Mouse (Mus musculus) hindbrain, embryonic 13.5 days (tissue): ENCODE results near the gene Teddm2. TPM values are rescaled to one million over a fixed set of nuclear protein-coding genes. Genes with fewer than 3 reads are reported as not detected.
A peak's percentile ranks its signal among the peaks of the same experiment; 100 is the strongest.
"Not testable (repeated sequence)": the region's sequence is repeated elsewhere in the genome, so short reads cannot be mapped to it uniquely, and the experiment has no call there.

Experiments used
- ATAC-seq: fragments of 200-750 bp; cut with Nextera tagmentation; 2 replicates; pipeline ENCODE4 v1.8.0; 2017; ENCODE audit warnings: moderate TSS enrichment; ENCODE audit not compliant: low FRiP score
- H3K27ac ChIP-seq: fragments of 300-500 bp; sonication (generic); 2 replicates; pipeline ENCODE4 v1.5.1; 2015; ENCODE audit warnings: inconsistent platforms, mild to moderate bottlenecking, moderate library complexity
- H3K27me3 ChIP-seq: fragments of 300-500 bp; sonication (generic); 2 replicates; pipeline ENCODE4 v1.6.1; 2015; ENCODE audit warnings: mild to moderate bottlenecking, inconsistent platforms
- H3K36me3 ChIP-seq: fragments of 300-500 bp; sonication (generic); 2 replicates; pipeline ENCODE4 v1.6.1; 2015; ENCODE audit warnings: mild to moderate bottlenecking, inconsistent platforms
- H3K4me1 ChIP-seq: fragments of 300-500 bp; sonication (generic); replicated peaks from 2 replicates; pipeline ENCODE4 v1.6.1; 2015; ENCODE audit warnings: inconsistent platforms
- H3K4me2 ChIP-seq: fragments of 300-500 bp; sonication (generic); 2 replicates; pipeline ENCODE4 v1.6.1; 2015; ENCODE audit warnings: inconsistent platforms, mild to moderate bottlenecking, moderate library complexity
- H3K4me3 ChIP-seq: fragments of 300-500 bp; sonication (generic); 2 replicates; pipeline ENCODE4 v1.5.1; 2015; ENCODE audit warnings: mild to moderate bottlenecking, inconsistent platforms
- H3K9ac ChIP-seq: fragments of 300-500 bp; sonication (generic); 2 replicates; pipeline ENCODE4 v1.6.1; 2015; ENCODE audit warnings: mild to moderate bottlenecking, inconsistent platforms
- H3K9me3 ChIP-seq: fragments of 300-500 bp; sonication (generic); 2 replicates; pipeline ENCODE4 v1.6.1; 2016; ENCODE audit warnings: inconsistent platforms
- WGBS: fragments of 180-500 bp; shearing (Covaris S2); methylation state at CpG from one replicate; pipeline ENCODE4 v1.1.7; 2015; 5-methylcytosine and 5-hydroxymethylcytosine counted together
- polyA plus RNA-seq: library from polyadenylated mRNA; unstranded; fragments of >200 nt; fragmentation: Nextera tagmentation; extraction: Ambion mirVana; gene quantifications from 2 replicates; pipeline ENCODE4 v1.2.1, GENCODE M21; 2015

Gene Teddm2
- polyA plus RNA-seq, 1 experiment from 2014 or later = 0.96 TPM

- not testable (repeated sequence) for H3K36me3 ChIP-seq, H3K9ac ChIP-seq, H3K4me2 ChIP-seq, H3K27ac ChIP-seq, H3K4me3 ChIP-seq, H3K9me3 ChIP-seq, ATAC-seq, H3K27me3 ChIP-seq, H3K4me1 ChIP-seq
- WGBS = 87% methylated on average over 7 of the region's 7 CpGs
Measured at GRCm38 (mm10) chr1:153852696-153853095, 47.3 kb downstream of the Teddm2 start.

- Histone ChIP-seq H3K9me3 (no peaks in the 10 kb centered on the region), H3K9ac (no peak overlapping the region), H3K4me1 (no peaks in the 10 kb centered on the region), H3K4me2 (no peak overlapping the region), H3K27me3 (no peaks in the 10 kb centered on the region), H3K27ac (no peak overlapping the region), H3K4me3 (no peak overlapping the region), H3K36me3 (no peaks in the 10 kb centered on the region)
- 30% methylated on average over 6 of the region's 6 CpGs for WGBS
- ATAC-seq = peak; percentile 66; the same call in 1 of the 2 replicates
Measured at GRCm38 (mm10) chr1:153846867-153847266, 53.2 kb downstream of the Teddm2 start.

- Histone ChIP-seq H3K27me3 (no peaks in the 10 kb centered on the region), H3K9me3 (no peaks in the 10 kb centered on the region), H3K4me2 (no peak overlapping the region), H3K9ac (no peak overlapping the region), H3K4me1 (no peaks in the 10 kb centered on the region), H3K4me3 (no peak overlapping the region), H3K27ac (no peak overlapping the region), H3K36me3 (no peaks in the 10 kb centered on the region)
- no peak for ATAC-seq
- WGBS = 86% methylated on average over 7 of the region's 7 CpGs
Measured at GRCm38 (mm10) chr1:153846420-153846819, 53.6 kb downstream of the Teddm2 start.

GRCm38 (mm10) chr1:153844042-153844441 is 56.0 kb downstream of the Teddm2 start, which contains the start of gene Rgsl1:
Gene Rgsl1, minus strand, starts transcription at chr1:153844142.
- no peak within 1 kb of the TSS for H3K4me2 ChIP-seq
- no peaks in the 10 kb centered on the region for H3K9me3 ChIP-seq
- H3K4me3 ChIP-seq = no peak within 1 kb of the TSS
- H3K9ac ChIP-seq = no peak within 1 kb of the TSS
- H3K36me3 ChIP-seq = no peaks in the 10 kb centered on the region
- no peaks in the 10 kb centered on the region for H3K27me3 ChIP-seq
- no peak within 1 kb of the TSS for H3K27ac ChIP-seq
- no peak for ATAC-seq
- no peaks in the 10 kb centered on the region for H3K4me1 ChIP-seq
- 94% methylated on average over 8 of the region's 8 CpGs for WGBS

- H3K9ac ChIP-seq = no peak overlapping the region
Measured at GRCm38 (mm10) chr1:153842121-153842740, 57.8 kb downstream of the Teddm2 start.

GRCm38 (mm10) chr1:153836036-153836435 is 64.0 kb downstream of the Teddm2 start:
- no peak overlapping the region for H3K4me3 ChIP-seq
- no peaks in the 10 kb centered on the region for H3K36me3 ChIP-seq
- no peak overlapping the region for H3K4me2 ChIP-seq
- 88% methylated on average over 4 of the region's 4 CpGs for WGBS
- H3K4me1 ChIP-seq = no peaks in the 10 kb centered on the region
- H3K9ac ChIP-seq = no peak overlapping the region
- no peaks in the 10 kb centered on the region for H3K9me3 ChIP-seq
- ATAC-seq = no peak
- H3K27ac ChIP-seq = no peak overlapping the region
- no peaks in the 10 kb centered on the region for H3K27me3 ChIP-seq

More at GRCm38 (mm10) chr1:153842121-153842740, 57.8 kb downstream of the Teddm2 start:
- no peaks in the 10 kb centered on the region for H3K4me1 ChIP-seq
- H3K27ac ChIP-seq = no peak overlapping the region
- H3K27me3 ChIP-seq = no peaks in the 10 kb centered on the region
- ATAC-seq = no peak
- H3K9me3 ChIP-seq = no peaks in the 10 kb centered on the region
- no peak overlapping the region for H3K4me2 ChIP-seq
- H3K36me3 ChIP-seq = no peaks in the 10 kb centered on the region
- H3K4me3 ChIP-seq = no peak overlapping the region
- 89% methylated on average over 11 of the region's 11 CpGs for WGBS

GRCm38 (mm10) chr1:153830746-153831145 is 69.3 kb downstream of the Teddm2 start:
- no peak overlapping the region for H3K27ac ChIP-seq
- ATAC-seq = no peak
- WGBS = 84% methylated on average over 4 of the region's 4 CpGs
- H3K9ac ChIP-seq = no peak overlapping the region
- H3K4me1 ChIP-seq = no peaks in the 10 kb centered on the region
- no peaks in the 10 kb centered on the region for H3K36me3 ChIP-seq
- no peak overlapping the region for H3K4me2 ChIP-seq
- H3K27me3 ChIP-seq = no peaks in the 10 kb centered on the region
- H3K4me3 ChIP-seq = no peak overlapping the region
- no peaks in the 10 kb centered on the region for H3K9me3 ChIP-seq

GRCm38 (mm10) chr1:153820216-153820615 is 79.8 kb downstream of the Teddm2 start:
- Histone ChIP-seq H3K9ac (no peak overlapping the region), H3K9me3 (0 out of 2 replicates have a peak, but pooled peaks cover 6% of the 10 kb centered on the region), H3K36me3 (no peaks in the 10 kb centered on the region), H3K4me2 (no peak overlapping the region), H3K4me3 (no peak overlapping the region), H3K4me1 (no peaks in the 10 kb centered on the region), H3K27me3 (no peaks in the 10 kb centered on the region), H3K27ac (no peak overlapping the region)
- WGBS = 63% methylated on average over 3 of the region's 3 CpGs
- ATAC-seq = no peak

- no peak overlapping the region for H3K4me2 ChIP-seq
- 0 out of 2 replicates have a peak, but pooled peaks cover 6% of the 10 kb centered on the region for H3K9me3 ChIP-seq
- no peak overlapping the region for H3K27ac ChIP-seq
- no peak for ATAC-seq
- WGBS = 59% methylated on average over 2 of the region's 2 CpGs
- no peaks in the 10 kb centered on the region for H3K27me3 ChIP-seq
- H3K36me3 ChIP-seq = no peaks in the 10 kb centered on the region
- H3K9ac ChIP-seq = no peak overlapping the region
- no peak overlapping the region for H3K4me3 ChIP-seq
- no peaks in the 10 kb centered on the region for H3K4me1 ChIP-seq
Measured at GRCm38 (mm10) chr1:153814278-153814677, 85.8 kb downstream of the Teddm2 start.

- no peak overlapping the region for H3K4me3 ChIP-seq
- H3K9me3 ChIP-seq = no peaks in the 10 kb centered on the region
- 56% methylated on average over 13 of the region's 13 CpGs for WGBS
- H3K4me2 ChIP-seq = no peak overlapping the region
- H3K4me1 ChIP-seq = no peaks in the 10 kb centered on the region
- H3K27ac ChIP-seq = no peak overlapping the region
- H3K9ac ChIP-seq = no peak overlapping the region
- H3K27me3 ChIP-seq = no peaks in the 10 kb centered on the region
- ATAC-seq = no peak
- no peaks in the 10 kb centered on the region for H3K36me3 ChIP-seq
Measured at GRCm38 (mm10) chr1:153807390-153807993, 92.5 kb downstream of the Teddm2 start.

GRCm38 (mm10) chr1:153803530-153803929 is 96.5 kb downstream of the Teddm2 start:
- Histone ChIP-seq H3K4me3 (no peak overlapping the region), H3K9ac (no peak overlapping the region), H3K9me3 (no peaks in the 10 kb centered on the region), H3K27me3 (no peaks in the 10 kb centered on the region), H3K27ac (no peak overlapping the region), H3K4me1 (no peaks in the 10 kb centered on the region), H3K4me2 (no peak overlapping the region), H3K36me3 (no peaks in the 10 kb centered on the region)
- no peak for ATAC-seq
- 73% methylated on average over 8 of the region's 8 CpGs for WGBS

GRCm38 (mm10) chr1:153802691-153803090 is 97.3 kb downstream of the Teddm2 start:
- WGBS = 89% methylated on average over 7 of the region's 7 CpGs
- no peaks in the 10 kb centered on the region for H3K9me3 ChIP-seq
- H3K27me3 ChIP-seq = no peaks in the 10 kb centered on the region
- H3K4me1 ChIP-seq = no peaks in the 10 kb centered on the region
- no peak for ATAC-seq
- no peaks in the 10 kb centered on the region for H3K36me3 ChIP-seq
- H3K9ac ChIP-seq = no peak overlapping the region
- no peak overlapping the region for H3K4me3 ChIP-seq
- no peak overlapping the region for H3K27ac ChIP-seq
- no peak overlapping the region for H3K4me2 ChIP-seq
